In genomic region chr12:100185897-100186296, GRCm38 (mm10) we compare ENCODE assay signal across 9 mouse cellular contexts. TPM values are rescaled to one million over a fixed set of nuclear protein-coding genes. Genes with fewer than 3 reads are reported as not detected.
DNase-seq lines count a peak whose midpoint lies in the region; ATAC-seq and TF ChIP-seq lines count a peak whose summit lies in the region.
"Had no signal": no experiment of that assay in that cellular context is flagged by ENCODE, and none has a peak within 500 bp of the region (broad histone marks: within the 10 kb centered on the region; RNA-seq: fewer than 3 reads in every experiment).

No protein-coding gene starts in this region.

- peaks cover 21% of the 10 kb centered on the region for H3K4me1 ChIP-seq in forebrain, embryonic 13.5 days
- peaks cover 2% of the 10 kb centered on the region; the same call in 1 of the 2 replicates for H3K4me1 ChIP-seq in forebrain, embryonic 11.5 days (replicated peaks; ENCODE audit: control insufficient read depth, insufficient read depth, low read length)
- peaks cover 6% of the 10 kb centered on the region for H3K4me1 ChIP-seq in testis, adult 2 months (ENCODE audit: control insufficient read depth, insufficient read depth, low read length)

- H3K27me3 ChIP-seq in forebrain, embryonic 13.5 days: no peaks in the 10 kb centered on the region
- H3K27me3 ChIP-seq in forebrain, embryonic 11.5 days (ENCODE audit: control insufficient read depth, insufficient read depth, low read length): no peaks in the 10 kb centered on the region
- no peaks in the 10 kb centered on the region for H3K27me3 ChIP-seq in testis, adult 2 months (ENCODE audit: control insufficient read depth, insufficient read depth, low read length)

- no peaks in the 10 kb centered on the region for H3K36me3 ChIP-seq in forebrain, embryonic 13.5 days (ENCODE audit: poor library complexity, severe bottlenecking)
- H3K36me3 ChIP-seq in forebrain, embryonic 11.5 days (ENCODE audit: control insufficient read depth, insufficient read depth, low read length): no peaks in the 10 kb centered on the region
- no peaks in the 10 kb centered on the region for H3K36me3 ChIP-seq in testis, adult 2 months (ENCODE audit: control insufficient read depth, insufficient read depth, low read length)

- TF ChIP-seq CTCF in testis, adult 2 months (IDR thresholded peaks at IDR 0.05; ENCODE audit: control insufficient read depth, insufficient read depth, insufficient replicate concordance, low read depth, low read length): no peak

- no peak for TF ChIP-seq POLR2A in testis, adult 2 months (IDR thresholded peaks at IDR 0.05; ENCODE audit: control insufficient read depth, low read depth, low read length)

- peak overlapping the region; percentile 76; the same call in 1 of the 2 replicates for H3K4me2 ChIP-seq in forebrain, embryonic 13.5 days
- H3K4me2 ChIP-seq in forebrain, embryonic 11.5 days (ENCODE audit: low read depth, low read length, severe bottlenecking): no peak overlapping the region

- no peak for ATAC-seq in forebrain, embryonic 13.5 days
- no peak for ATAC-seq in forebrain, embryonic 11.5 days (replicated peaks; ENCODE audit: low FRiP score)

- H3K9ac ChIP-seq in forebrain, embryonic 13.5 days: no peak overlapping the region
- no peak overlapping the region; the same call in 1 of the 2 replicates for H3K9ac ChIP-seq in forebrain, embryonic 11.5 days (ENCODE audit: low read length)

- WGBS in forebrain, embryonic 13.5 days: 69% methylated on average over 7 of the region's 7 CpGs
- WGBS in forebrain, embryonic 11.5 days: 76% methylated on average over 7 of the region's 7 CpGs

- peaks cover 3% of the 10 kb centered on the region; the same call in 1 of the 2 replicates for H3K9me3 ChIP-seq in forebrain, embryonic 13.5 days (replicated peaks)
- no peaks in the 10 kb centered on the region for H3K9me3 ChIP-seq in forebrain, embryonic 11.5 days (ENCODE audit: control insufficient read depth, low read length)

- peak overlapping the region; percentile 99; the same call in 1 of the 2 replicates for H3K27ac ChIP-seq in forebrain, embryonic 13.5 days
- no peak overlapping the region for H3K27ac ChIP-seq in forebrain, embryonic 11.5 days (ENCODE audit: low read depth, low read length)
- no peak overlapping the region for H3K27ac ChIP-seq in testis, adult 2 months (ENCODE audit: control insufficient read depth, insufficient read depth, low read depth, low read length)

- H3K4me3 ChIP-seq in forebrain, embryonic 13.5 days: no peak overlapping the region
- H3K4me3 ChIP-seq in forebrain, embryonic 11.5 days (ENCODE audit: low read depth, low read length): no peak overlapping the region
- H3K4me3 ChIP-seq in testis, adult 2 months (ENCODE audit: control insufficient read depth, low read depth, low read length): peak overlapping the region; percentile 11; the same call in 1 of the 2 replicates

- DNase-seq in forebrain, embryonic 11.5 days (ENCODE audit: low spot score): no peak
- no peak for DNase-seq in testis, postnatal 10 days (ENCODE audit: low spot score)
- peak; percentile 61 for DNase-seq in lung, postnatal 36 days
- no peak for DNase-seq in thymus, postnatal 0 days (ENCODE audit: low spot score)
- no peak for DNase-seq in retina, embryonic 14.5 days (ENCODE audit: low spot score)
- DNase-seq in thymus, postnatal 36 days: no peak
- DNase-seq: layer of hippocampus, postnatal 36 days had no signal

RNA-seq across cellular contexts. Expression of gene Calm1, which starts 13.3 kb away (rescaled TPM):
- 1,816 and 2,096 TPM in 2 replicates for polyA plus RNA-seq in forebrain, embryonic 13.5 days (2015; fragmentation: Nextera tagmentation; extraction: Ambion mirVana)
- 1,244 and 1,283 TPM in 2 replicates for polyA plus RNA-seq in forebrain, embryonic 11.5 days (2014; fragmentation: Nextera tagmentation; extraction: Ambion mirVana)
- 331 and 365 TPM in 2 replicates for polyA plus RNA-seq in testis, adult 2 months (2012; rRNA removed)
- 1,636 and 1,740 TPM in 2 replicates for polyA plus RNA-seq in thymus, postnatal 0 days (2015; fragmentation: Nextera tagmentation; extraction: Ambion mirVana)

RNA-seq across cellular contexts. Expression of gene Nrde2, which starts 26.4 kb away (rescaled TPM):
- 14.6 and 15.7 TPM in 2 replicates for polyA plus RNA-seq in forebrain, embryonic 13.5 days (2015; fragmentation: Nextera tagmentation; extraction: Ambion mirVana)
- 14.4 and 16.2 TPM in 2 replicates for polyA plus RNA-seq in forebrain, embryonic 11.5 days (2014; fragmentation: Nextera tagmentation; extraction: Ambion mirVana)
- polyA plus RNA-seq in testis, adult 2 months (2012; rRNA removed): 7.0 and 8.1 TPM in 2 replicates
- polyA plus RNA-seq in thymus, postnatal 0 days (2015; fragmentation: Nextera tagmentation; extraction: Ambion mirVana): 23.5 and 27.0 TPM in 2 replicates
